Mouse (Mus musculus) lung, postnatal 25 days (tissue): Measurements from ENCODE around the gene Nop9.
A peak's percentile ranks its signal among the peaks of the same experiment; 100 is the strongest.

Experiments
- DNase-seq: peaks from one replicate; pipeline ENCODE4 v3.0.0; 2022; ENCODE audit warnings: low spot score

Gene Nop9

GRCm38 (mm10) chr14:55727889-55728685 is 17.4 kb upstream of the Nop9 start:
- peak; percentile 50 for DNase-seq

GRCm38 (mm10) chr14:55730116-55730515 is 15.4 kb upstream of the Nop9 start:
- no peak for DNase-seq

- no peak for DNase-seq
Measured at GRCm38 (mm10) chr14:55730531-55731032, 14.9 kb upstream of the Nop9 start.

- DNase-seq = no peak
Measured at GRCm38 (mm10) chr14:55733889-55734288, 11.6 kb upstream of the Nop9 start.

GRCm38 (mm10) chr14:55734869-55735268 is 10.6 kb upstream of the Nop9 start:
- DNase-seq = no peak

- no peak for DNase-seq
Measured at GRCm38 (mm10) chr14:55735334-55735733, 10.2 kb upstream of the Nop9 start.

- DNase-seq = no peak
Measured at GRCm38 (mm10) chr14:55735758-55736157, 9.7 kb upstream of the Nop9 start.

- DNase-seq = no peak
Measured at GRCm38 (mm10) chr14:55737086-55737687, 8.3 kb upstream of the Nop9 start.

GRCm38 (mm10) chr14:55743711-55744110 is 1.8 kb upstream of the Nop9 start:
- DNase-seq = peak; percentile 90

GRCm38 (mm10) chr14:55745861-55746237 is 356 bp downstream of the Nop9 start:
- no peak for DNase-seq

GRCm38 (mm10) chr14:55747051-55747847 is 1.8 kb downstream of the Nop9 start:
- DNase-seq = no peak

- no peak for DNase-seq
Measured at GRCm38 (mm10) chr14:55757566-55757965, 12.1 kb downstream of the Nop9 start.

- DNase-seq = peak; percentile 63
Measured at GRCm38 (mm10) chr14:55758363-55758784, 12.9 kb downstream of the Nop9 start, which contains the start of gene Cideb. Cideb (minus strand) TSS chr14:55758458.

GRCm38 (mm10) chr14:55760156-55760555 is 14.7 kb downstream of the Nop9 start:
- DNase-seq = peak; percentile 86

- DNase-seq = no peak
Measured at GRCm38 (mm10) chr14:55761163-55761562, 15.7 kb downstream of the Nop9 start, which contains the start of gene Ltb4r2. Ltb4r2 (plus strand) TSS chr14:55761428.

- DNase-seq = no peak
Measured at GRCm38 (mm10) chr14:55762001-55762821, 16.7 kb downstream of the Nop9 start.

GRCm38 (mm10) chr14:55763166-55763565 is 17.7 kb downstream of the Nop9 start:
- DNase-seq = peak; percentile 74

- DNase-seq = no peak
Measured at GRCm38 (mm10) chr14:55765696-55766095, 20.2 kb downstream of the Nop9 start, which contains the start of gene Ltb4r1. Ltb4r1 (plus strand) TSS chr14:55765962.

GRCm38 (mm10) chr14:55767519-55768414 is 22.3 kb downstream of the Nop9 start:
- DNase-seq = peak; percentile 59

- DNase-seq = peak; percentile 52
Measured at GRCm38 (mm10) chr14:55768555-55768954, 23.1 kb downstream of the Nop9 start.
